Mouse (Mus musculus): ENCODE results near the gene Gnmt. TPM values are rescaled to one million over a fixed set of nuclear protein-coding genes. Genes with fewer than 3 reads are reported as not detected.

Gene Gnmt
- total and polyA plus RNA-seq, 2 experiments from 2014 or later, result 1.2 to 5.6 TPM

DNA sequence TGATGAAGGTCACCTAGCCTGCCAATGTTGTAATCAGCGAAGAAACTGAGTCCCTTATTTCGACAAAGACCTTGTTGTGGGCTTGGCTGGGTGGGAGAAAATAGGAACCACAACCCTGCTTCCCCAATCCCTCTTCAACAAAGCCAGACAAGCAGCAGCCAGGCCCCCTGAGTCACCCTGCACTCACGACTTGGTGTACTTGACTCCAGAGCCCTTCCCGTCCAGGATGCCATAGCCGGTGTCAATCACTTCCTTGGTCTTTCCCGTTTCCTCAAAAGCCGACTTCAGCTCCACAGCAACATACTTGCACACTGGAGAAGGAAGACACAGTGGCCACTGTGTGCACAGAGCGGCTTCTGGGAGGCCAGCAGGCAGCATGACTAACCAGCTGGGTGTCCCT lies 18.3 kb upstream of the Gnmt start:
- H3K9ac ChIP-seq (replicated peaks; ENCODE audit: low read length), result no peak overlapping the region
- DNase-seq (ENCODE audit: low spot score), result no peak
- no peak for TF ChIP-seq CTCF (IDR thresholded peaks at IDR 0.05; ENCODE audit: low read depth)
- H3K9me3 ChIP-seq (ENCODE audit: low read length), result no peaks in the 10 kb centered on the region
- no peaks in the 10 kb centered on the region for H3K27me3 ChIP-seq (ENCODE audit: insufficient read depth, low read length)
- WGBS, result 78% methylated on average over 8 of the region's 8 CpGs
- no peak for ATAC-seq
- no peak overlapping the region for H3K4me3 ChIP-seq (ENCODE audit: low read length)
- H3K27ac ChIP-seq, result no peak overlapping the region
- peaks cover 18% of the 10 kb centered on the region for H3K36me3 ChIP-seq (ENCODE audit: insufficient read depth, low read length)
- peaks cover 7% of the 10 kb centered on the region; the same call in 1 of the 2 replicates for H3K4me1 ChIP-seq (ENCODE audit: insufficient read depth, low read length)
- no peak overlapping the region for H3K4me2 ChIP-seq (ENCODE audit: low read depth, low read length)

GRCm38 (mm10) chr17:46745506-46745905 lies 16.5 kb upstream of the Gnmt start:
- peaks cover 18% of the 10 kb centered on the region for H3K36me3 ChIP-seq (ENCODE audit: insufficient read depth, low read length)
- DNase-seq (ENCODE audit: low spot score) (no peak), ATAC-seq (no peak)
- 85% methylated on average over 2 of the region's 2 CpGs for WGBS
- no peaks in the 10 kb centered on the region for H3K27me3 ChIP-seq (ENCODE audit: insufficient read depth, low read length)
- H3K27ac ChIP-seq, result no peak overlapping the region
- H3K4me3 ChIP-seq (ENCODE audit: low read length), result no peak overlapping the region
- H3K9ac ChIP-seq (replicated peaks; ENCODE audit: low read length), result no peak overlapping the region
- H3K9me3 ChIP-seq (ENCODE audit: low read length), result no peaks in the 10 kb centered on the region
- peaks cover under 1% of the 10 kb centered on the region; the same call in 1 of the 2 replicates for H3K4me1 ChIP-seq (ENCODE audit: insufficient read depth, low read length)
- H3K4me2 ChIP-seq (ENCODE audit: low read depth, low read length), result no peak overlapping the region
- TF ChIP-seq CTCF (IDR thresholded peaks at IDR 0.05; ENCODE audit: low read depth), result no peak

DNA sequence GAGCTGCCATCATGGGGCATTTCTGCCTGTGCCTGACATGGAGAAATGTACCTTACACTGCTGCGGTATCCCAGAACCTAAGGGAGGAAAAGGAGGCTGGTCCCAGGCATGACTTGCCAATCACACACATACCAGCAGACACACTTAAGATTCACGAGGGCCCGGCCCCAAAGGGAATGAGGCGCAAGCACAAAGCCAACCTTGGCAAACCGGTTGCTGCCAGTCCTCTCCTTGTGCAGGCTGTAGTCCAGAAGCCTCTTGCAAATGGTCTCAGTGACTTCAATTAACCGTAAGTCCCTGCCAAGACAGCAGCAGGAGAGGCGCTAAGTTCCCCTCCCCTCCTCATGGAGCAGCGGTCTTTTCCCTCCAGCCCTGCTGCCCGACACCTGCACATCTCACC lies 14.0 kb upstream of the Gnmt start:
- TF ChIP-seq CTCF (IDR thresholded peaks at IDR 0.05; ENCODE audit: low read depth), result no peak
- no peak for ATAC-seq
- Histone ChIP-seq H3K4me1 (ENCODE audit: insufficient read depth, low read length) (no peaks in the 10 kb centered on the region), H3K9ac (replicated peaks; ENCODE audit: low read length) (no peak overlapping the region), H3K27me3 (ENCODE audit: insufficient read depth, low read length) (no peaks in the 10 kb centered on the region), H3K4me2 (ENCODE audit: low read depth, low read length) (no peak overlapping the region), H3K9me3 (ENCODE audit: low read length) (no peaks in the 10 kb centered on the region), H3K27ac (no peak overlapping the region), H3K4me3 (ENCODE audit: low read length) (no peak overlapping the region), H3K36me3 (ENCODE audit: insufficient read depth, low read length) (peaks cover 18% of the 10 kb centered on the region)
- peak; percentile 8 for DNase-seq (ENCODE audit: low spot score)
- 73% methylated on average over 9 of the region's 9 CpGs for WGBS

DNA sequence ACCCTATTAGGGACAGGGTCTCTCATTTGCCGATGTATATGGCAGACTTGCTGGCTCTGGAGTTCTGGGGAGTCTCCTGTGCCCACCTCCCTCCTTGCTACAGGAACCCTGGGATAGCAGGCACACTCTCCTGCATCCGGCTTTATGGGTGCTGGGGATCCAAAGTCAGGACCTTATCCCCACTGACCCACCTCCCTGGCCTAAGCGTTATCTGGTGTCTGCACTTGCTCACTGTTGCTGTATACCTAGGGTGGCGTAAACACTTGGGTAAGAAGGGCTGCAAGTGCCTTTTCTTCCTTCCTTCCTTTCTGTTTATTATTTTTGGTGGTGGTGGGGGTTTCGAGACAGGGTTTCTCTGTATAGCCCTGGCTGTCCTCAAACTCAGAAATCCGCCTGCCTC lies 12.3 kb upstream of the Gnmt start:
- Histone ChIP-seq H3K27me3 (ENCODE audit: insufficient read depth, low read length) (no peaks in the 10 kb centered on the region), H3K27ac (no peak overlapping the region), H3K4me3 (ENCODE audit: low read length) (no peak overlapping the region), H3K9me3 (ENCODE audit: low read length) (no peaks in the 10 kb centered on the region), H3K9ac (replicated peaks; ENCODE audit: low read length) (no peak overlapping the region), H3K4me1 (ENCODE audit: insufficient read depth, low read length) (no peaks in the 10 kb centered on the region), H3K36me3 (ENCODE audit: insufficient read depth, low read length) (peaks cover 21% of the 10 kb centered on the region), H3K4me2 (ENCODE audit: low read depth, low read length) (no peak overlapping the region)
- DNase-seq (ENCODE audit: low spot score), result no peak
- 95% methylated on average over 6 of the region's 6 CpGs for WGBS
- ATAC-seq, result no peak
- no peak for TF ChIP-seq CTCF (IDR thresholded peaks at IDR 0.05; ENCODE audit: low read depth)

DNA sequence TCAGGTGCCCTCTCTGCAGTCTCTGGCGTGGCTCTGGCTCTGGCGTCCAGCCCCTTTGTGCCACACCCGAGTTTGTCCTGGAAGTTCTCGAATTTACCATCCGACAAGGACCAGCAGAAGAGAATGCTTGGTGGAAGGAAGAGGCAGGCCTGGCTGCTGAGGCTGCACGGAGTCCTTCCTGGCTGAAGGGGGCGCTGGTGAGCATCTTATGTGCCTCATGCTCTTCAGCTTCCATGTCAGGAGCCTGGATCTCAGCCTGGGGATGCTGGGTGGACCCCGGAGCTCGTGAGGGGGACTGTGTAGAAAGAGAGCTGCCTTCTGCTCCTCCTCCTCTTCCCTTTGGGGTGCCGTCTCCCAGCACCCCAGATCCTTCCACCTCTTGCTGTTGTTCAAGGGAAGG lies 7.2 kb upstream of the Gnmt start:
- WGBS, result 61% methylated on average over 9 of the region's 10 CpGs

GRCm38 (mm10) chr17:46735287-46735686 lies 6.3 kb upstream of the Gnmt start:
- DNase-seq (ENCODE audit: low spot score), result no peak
- no peak overlapping the region for H3K9ac ChIP-seq (replicated peaks; ENCODE audit: low read length)
- no peak for ATAC-seq
- no peak overlapping the region for H3K4me2 ChIP-seq (ENCODE audit: low read depth, low read length)
- no peaks in the 10 kb centered on the region for H3K9me3 ChIP-seq (ENCODE audit: low read length)
- no peak for TF ChIP-seq CTCF (IDR thresholded peaks at IDR 0.05; ENCODE audit: low read depth)
- no peaks in the 10 kb centered on the region for H3K4me1 ChIP-seq (ENCODE audit: insufficient read depth, low read length)
- peaks cover 12% of the 10 kb centered on the region for H3K36me3 ChIP-seq (ENCODE audit: insufficient read depth, low read length)
- no peak overlapping the region for H3K4me3 ChIP-seq (ENCODE audit: low read length)
- no peak overlapping the region for H3K27ac ChIP-seq
- no peaks in the 10 kb centered on the region for H3K27me3 ChIP-seq (ENCODE audit: insufficient read depth, low read length)
- 86% methylated on average over 7 of the region's 7 CpGs for WGBS

More for the DNA sequence above, 7.2 kb upstream of the Gnmt start:
- peak; percentile 51 for TF ChIP-seq CTCF (IDR thresholded peaks at IDR 0.05; ENCODE audit: low read depth)
- ATAC-seq, result 0 out of 2 replicates have a peak, but pooled peaks have one; percentile 21
- DNase-seq (ENCODE audit: low spot score), result peak; percentile 32
- H3K4me2 ChIP-seq (ENCODE audit: low read depth, low read length), result no peak overlapping the region
- peaks cover 12% of the 10 kb centered on the region for H3K36me3 ChIP-seq (ENCODE audit: insufficient read depth, low read length)
- no peak overlapping the region for H3K9ac ChIP-seq (replicated peaks; ENCODE audit: low read length)
- no peak overlapping the region for H3K27ac ChIP-seq
- H3K27me3 ChIP-seq (ENCODE audit: insufficient read depth, low read length), result no peaks in the 10 kb centered on the region
- H3K4me3 ChIP-seq (ENCODE audit: low read length), result no peak overlapping the region
- H3K4me1 ChIP-seq (ENCODE audit: insufficient read depth, low read length), result no peaks in the 10 kb centered on the region
- H3K9me3 ChIP-seq (ENCODE audit: low read length), result no peaks in the 10 kb centered on the region

- ATAC-seq (no peak), DNase-seq (ENCODE audit: low spot score) (no peak)
- Histone ChIP-seq H3K4me1 (ENCODE audit: insufficient read depth, low read length) (no peaks in the 10 kb centered on the region), H3K9me3 (ENCODE audit: low read length) (no peaks in the 10 kb centered on the region), H3K27ac (no peak overlapping the region), H3K36me3 (ENCODE audit: insufficient read depth, low read length) (peaks cover 12% of the 10 kb centered on the region), H3K9ac (replicated peaks; ENCODE audit: low read length) (no peak overlapping the region), H3K4me3 (ENCODE audit: low read length) (no peak overlapping the region), H3K27me3 (ENCODE audit: insufficient read depth, low read length) (no peaks in the 10 kb centered on the region; the same call in 1 of the 2 replicates), H3K4me2 (ENCODE audit: low read depth, low read length) (no peak overlapping the region)
- no peak for TF ChIP-seq CTCF (IDR thresholded peaks at IDR 0.05; ENCODE audit: low read depth)
- WGBS, result 96% methylated on average over 3 of the region's 3 CpGs
These were observed 5.1 kb upstream of the Gnmt start for GRCm38 (mm10) chr17:46734055-46734454.
